Mouse (Mus musculus) left cerebral cortex, adult 6 months (tissue): ENCODE results near the gene Gm17361. TPM values are rescaled to one million over a fixed set of nuclear protein-coding genes. Genes with fewer than 3 reads are reported as not detected.

Experiments used
- long read RNA-seq, 2 experiments: library from polyadenylated mRNA; unstranded; transcript quantifications; one replicate each; pipeline ENCODE4 v2.0.0; 2019 to 2020
- polyA plus RNA-seq: library from polyadenylated mRNA; unstranded; fragments of <200 nt; fragmentation: Nextera tagmentation; gene quantifications from 2 replicates; pipeline ENCODE4 v1.2.3, GENCODE M21; 2021

Gene Gm17361
- not detected in 2 replicates for polyA plus RNA-seq
- long read RNA-seq, experiment 1 = 0 reads
- long read RNA-seq, experiment 2 = 0 reads

GRCm38 (mm10) chrX:125003863-125004262, at the start of gene Gm17361:
Gene Gm17361 (plus strand): TSS chrX:125004163.

